Mouse (Mus musculus): ENCODE measurements at regions not wholly inside any gene's neighbourhood (a gene's known extent, or its start where the extent isn't known, plus 50 kb on each side); places are given as distances from the start of the nearest gene placed in this dataset.

DNA sequence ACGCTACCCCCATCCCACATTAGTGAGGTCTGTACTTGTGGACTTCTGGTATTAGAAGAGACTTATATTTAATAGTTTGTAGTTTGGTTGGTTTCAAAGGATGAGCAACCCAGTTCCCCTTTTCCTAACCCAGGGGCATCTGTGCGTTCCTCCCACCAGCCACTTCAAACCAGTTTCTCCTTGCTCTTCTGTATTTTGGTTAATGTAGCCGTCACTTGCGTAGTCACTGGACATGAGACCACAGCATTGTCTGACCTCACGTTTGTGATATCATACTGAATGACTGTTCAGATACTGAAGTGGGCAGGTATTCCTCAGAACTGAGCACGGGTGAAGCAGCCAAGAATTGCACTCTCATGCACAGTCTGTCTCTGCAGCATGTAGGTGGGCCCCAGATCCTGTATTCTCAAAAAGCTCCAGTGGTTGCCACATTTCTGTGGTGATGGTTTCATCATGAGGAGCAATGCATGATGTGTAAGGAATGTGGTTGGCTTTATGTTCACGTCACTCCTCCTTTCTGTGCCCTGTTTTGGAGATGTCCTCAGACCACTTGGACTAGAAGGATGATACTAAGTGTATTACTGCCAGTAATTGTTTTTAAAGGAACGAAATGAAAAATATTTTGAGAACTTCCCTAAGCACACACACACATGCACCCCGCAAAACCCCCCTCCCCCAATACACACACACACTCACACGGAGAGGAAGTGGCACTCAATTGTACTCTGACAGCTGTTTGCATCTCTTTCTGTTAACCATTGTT, 335.2 kb upstream of the Satb1 start:
- WGBS: 67% methylated on average over 10 of the region's 10 CpGs
- H3K4me3 ChIP-seq (ENCODE audit: low read length): no peak overlapping the region
- ATAC-seq (ENCODE audit: low read depth): no peak
- H3K4me2 ChIP-seq (ENCODE audit: low read depth, low read length): no peak overlapping the region
- no peak overlapping the region for H3K9ac ChIP-seq (ENCODE audit: low read length)
- H3K4me1 ChIP-seq (replicated peaks; ENCODE audit: control insufficient read depth, insufficient read depth, low read length): no peaks in the 10 kb centered on the region
- H3K27me3 ChIP-seq (ENCODE audit: control insufficient read depth, insufficient read depth, low read depth, low read length): no peaks in the 10 kb centered on the region
- H3K9me3 ChIP-seq (ENCODE audit: control insufficient read depth, low read length): no peaks in the 10 kb centered on the region
- no peak overlapping the region for H3K27ac ChIP-seq (ENCODE audit: low read length)
- no peaks in the 10 kb centered on the region for H3K36me3 ChIP-seq (ENCODE audit: control insufficient read depth, insufficient read depth, low read length)

DNA sequence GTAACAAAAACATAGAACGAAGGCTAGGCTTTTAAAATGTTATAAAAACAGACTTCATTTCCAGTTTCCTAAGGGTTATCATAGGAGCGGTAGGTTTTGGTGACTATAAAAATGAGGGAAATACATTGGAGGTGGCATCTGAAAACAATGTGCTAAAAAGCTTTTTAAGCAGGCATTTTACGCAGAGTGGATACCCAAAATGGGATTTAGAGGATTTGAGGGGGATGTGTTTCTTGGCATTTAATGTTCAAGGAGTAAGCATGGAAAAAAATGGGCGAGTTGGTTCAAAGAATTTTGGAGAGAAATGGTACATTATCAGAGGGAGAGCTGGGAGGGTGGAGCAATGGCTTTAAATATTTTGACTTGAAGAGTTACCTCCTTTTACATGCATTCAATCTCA, 334.6 kb upstream of the Satb1 start:
- WGBS: 76% methylated on average over 4 of the region's 4 CpGs
- Histone ChIP-seq H3K4me1 (replicated peaks; ENCODE audit: control insufficient read depth, insufficient read depth, low read length) (no peaks in the 10 kb centered on the region), H3K4me3 (ENCODE audit: low read length) (no peak overlapping the region), H3K27me3 (ENCODE audit: control insufficient read depth, insufficient read depth, low read depth, low read length) (no peaks in the 10 kb centered on the region), H3K36me3 (ENCODE audit: control insufficient read depth, insufficient read depth, low read length) (no peaks in the 10 kb centered on the region), H3K27ac (ENCODE audit: low read length) (no peak overlapping the region), H3K9ac (ENCODE audit: low read length) (no peak overlapping the region), H3K4me2 (ENCODE audit: low read depth, low read length) (no peak overlapping the region), H3K9me3 (ENCODE audit: control insufficient read depth, low read length) (no peaks in the 10 kb centered on the region)
- ATAC-seq (ENCODE audit: low read depth): no peak

DNA sequence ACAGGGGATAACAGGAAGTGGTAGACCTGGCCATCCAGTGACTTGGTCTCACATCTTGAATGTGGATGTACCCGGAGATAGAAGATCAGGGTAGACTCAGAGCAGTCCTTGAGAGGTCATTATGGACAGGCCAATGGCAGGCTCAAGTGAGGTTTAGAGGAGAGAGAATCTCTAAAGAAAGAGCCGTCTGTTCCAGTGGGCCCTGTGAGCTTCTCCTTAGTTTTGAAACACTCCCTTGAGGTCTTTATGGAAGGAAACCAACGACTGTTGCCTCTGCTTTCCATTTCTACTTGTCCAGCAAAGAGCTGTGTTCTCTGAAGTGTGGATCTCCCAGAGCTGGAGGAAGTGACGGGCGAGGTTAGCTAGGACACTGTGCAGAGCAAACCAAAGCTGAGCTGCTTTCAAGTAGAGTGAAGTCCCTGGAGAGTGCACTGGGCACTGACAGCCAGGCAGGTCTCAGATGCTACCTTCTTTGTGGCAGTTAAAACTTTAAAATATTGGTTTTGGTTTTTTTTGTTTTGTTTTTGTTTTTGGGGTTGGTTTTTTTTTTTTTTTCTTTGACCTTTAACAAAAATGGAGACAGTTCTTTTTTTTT, 332.9 kb upstream of the Satb1 start:
- Histone ChIP-seq H3K4me1 (replicated peaks; ENCODE audit: control insufficient read depth, insufficient read depth, low read length) (no peaks in the 10 kb centered on the region), H3K9ac (ENCODE audit: low read length) (no peak overlapping the region), H3K9me3 (ENCODE audit: control insufficient read depth, low read length) (no peaks in the 10 kb centered on the region), H3K36me3 (ENCODE audit: control insufficient read depth, insufficient read depth, low read length) (no peaks in the 10 kb centered on the region), H3K27me3 (ENCODE audit: control insufficient read depth, insufficient read depth, low read depth, low read length) (no peaks in the 10 kb centered on the region), H3K27ac (ENCODE audit: low read length) (no peak overlapping the region), H3K4me2 (ENCODE audit: low read depth, low read length) (no peak overlapping the region), H3K4me3 (ENCODE audit: low read length) (no peak overlapping the region)
- ATAC-seq (ENCODE audit: low read depth): no peak
- 72% methylated on average over 5 of the region's 5 CpGs for WGBS

- no peaks in the 10 kb centered on the region for H3K9me3 ChIP-seq (ENCODE audit: control insufficient read depth, low read length)
- no peak overlapping the region for H3K27ac ChIP-seq (ENCODE audit: low read length)
- H3K27me3 ChIP-seq (ENCODE audit: control insufficient read depth, insufficient read depth, low read depth, low read length): no peaks in the 10 kb centered on the region
- H3K9ac ChIP-seq (ENCODE audit: low read length): no peak overlapping the region
- WGBS: 70% methylated on average over 10 of the region's 10 CpGs
- no peak for ATAC-seq (ENCODE audit: low read depth)
- no peaks in the 10 kb centered on the region for H3K36me3 ChIP-seq (ENCODE audit: control insufficient read depth, insufficient read depth, low read length)
- no peaks in the 10 kb centered on the region for H3K4me1 ChIP-seq (replicated peaks; ENCODE audit: control insufficient read depth, insufficient read depth, low read length)
- no peak overlapping the region for H3K4me3 ChIP-seq (ENCODE audit: low read length)
- H3K4me2 ChIP-seq (ENCODE audit: low read depth, low read length): no peak overlapping the region
Observed at GRCm38 (mm10) chr17:52162559-52163397, 329.7 kb upstream of the Satb1 start.

DNA sequence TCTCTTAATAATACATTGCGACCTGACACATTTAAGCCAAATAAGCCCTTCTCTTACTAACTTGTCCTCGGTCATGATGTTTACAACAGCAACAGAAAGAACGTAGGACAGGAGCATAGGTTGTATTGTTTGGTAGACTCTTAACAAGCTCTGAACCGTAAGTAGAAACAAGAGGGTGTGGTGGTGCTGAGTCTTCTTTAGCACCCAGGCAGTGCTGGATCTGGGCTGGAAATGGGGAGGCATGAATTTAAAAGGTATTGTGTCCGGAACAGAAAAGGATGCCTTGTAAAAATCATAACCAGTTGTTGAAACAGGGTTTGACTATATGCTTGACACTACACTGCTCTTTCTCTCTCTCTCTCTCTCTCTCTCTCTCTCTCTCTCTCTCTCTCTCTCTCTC, 317.4 kb upstream of the Satb1 start:
- 87% methylated on average over 5 of the region's 5 CpGs for WGBS
- H3K9me3 ChIP-seq (ENCODE audit: control insufficient read depth, low read length): no peaks in the 10 kb centered on the region
- no peak overlapping the region for H3K27ac ChIP-seq (ENCODE audit: low read length)
- H3K27me3 ChIP-seq (ENCODE audit: control insufficient read depth, insufficient read depth, low read depth, low read length): no peaks in the 10 kb centered on the region
- H3K4me2 ChIP-seq (ENCODE audit: low read depth, low read length): no peak overlapping the region
- H3K4me3 ChIP-seq (ENCODE audit: low read length): no peak overlapping the region
- no peak for ATAC-seq (ENCODE audit: low read depth)
- H3K4me1 ChIP-seq (replicated peaks; ENCODE audit: control insufficient read depth, insufficient read depth, low read length): no peaks in the 10 kb centered on the region
- H3K36me3 ChIP-seq (ENCODE audit: control insufficient read depth, insufficient read depth, low read length): no peaks in the 10 kb centered on the region
- no peak overlapping the region for H3K9ac ChIP-seq (ENCODE audit: low read length)

DNA sequence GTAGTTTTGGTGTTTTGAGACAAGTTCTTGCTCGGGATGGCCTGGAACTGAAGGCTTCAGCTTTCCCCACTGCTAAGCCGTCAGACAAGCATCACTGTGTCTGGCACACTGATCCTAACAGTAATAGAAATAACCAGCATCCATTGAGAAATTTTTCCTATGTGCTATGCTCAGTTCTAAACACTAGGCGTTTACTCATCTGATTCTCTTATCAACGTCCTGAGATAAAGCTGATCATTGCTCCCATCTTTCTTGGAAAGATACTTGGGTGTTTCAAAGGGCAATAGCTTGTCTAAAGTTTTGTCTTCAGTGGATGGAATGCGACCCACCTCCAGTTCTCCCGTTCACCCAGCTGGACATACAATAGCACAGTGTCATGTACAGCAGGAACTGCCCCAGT, 316.7 kb upstream of the Satb1 start:
- Histone ChIP-seq H3K27me3 (ENCODE audit: control insufficient read depth, insufficient read depth, low read depth, low read length) (no peaks in the 10 kb centered on the region), H3K27ac (ENCODE audit: low read length) (no peak overlapping the region), H3K9me3 (ENCODE audit: control insufficient read depth, low read length) (no peaks in the 10 kb centered on the region), H3K36me3 (ENCODE audit: control insufficient read depth, insufficient read depth, low read length) (no peaks in the 10 kb centered on the region), H3K4me3 (ENCODE audit: low read length) (no peak overlapping the region), H3K4me2 (ENCODE audit: low read depth, low read length) (no peak overlapping the region), H3K9ac (ENCODE audit: low read length) (no peak overlapping the region), H3K4me1 (replicated peaks; ENCODE audit: control insufficient read depth, insufficient read depth, low read length) (no peaks in the 10 kb centered on the region)
- 67% methylated on average over 6 of the region's 6 CpGs for WGBS
- no peak for ATAC-seq (ENCODE audit: low read depth)

DNA sequence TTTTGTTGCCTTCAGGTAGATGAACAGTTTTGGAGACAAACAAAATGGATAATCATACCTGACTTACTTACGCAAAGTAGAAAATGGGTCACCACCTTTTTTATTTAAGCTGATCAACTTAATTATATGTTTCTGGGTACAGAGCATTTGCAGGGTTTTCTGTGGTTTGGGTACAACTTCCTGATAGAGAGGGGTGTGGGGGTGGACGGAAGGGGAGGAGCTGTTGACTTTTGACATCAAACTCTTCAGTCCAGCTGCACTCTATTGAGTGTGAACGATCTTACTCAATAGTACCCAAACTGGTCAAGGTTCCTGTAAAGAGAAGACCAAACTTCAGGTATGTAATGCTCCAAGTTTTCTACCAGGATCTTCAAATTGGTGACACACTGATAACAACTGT, 316.0 kb upstream of the Satb1 start:
- Histone ChIP-seq H3K4me2 (ENCODE audit: low read depth, low read length) (no peak overlapping the region), H3K9ac (ENCODE audit: low read length) (no peak overlapping the region)
- ATAC-seq (ENCODE audit: low read depth): no peak

DNA sequence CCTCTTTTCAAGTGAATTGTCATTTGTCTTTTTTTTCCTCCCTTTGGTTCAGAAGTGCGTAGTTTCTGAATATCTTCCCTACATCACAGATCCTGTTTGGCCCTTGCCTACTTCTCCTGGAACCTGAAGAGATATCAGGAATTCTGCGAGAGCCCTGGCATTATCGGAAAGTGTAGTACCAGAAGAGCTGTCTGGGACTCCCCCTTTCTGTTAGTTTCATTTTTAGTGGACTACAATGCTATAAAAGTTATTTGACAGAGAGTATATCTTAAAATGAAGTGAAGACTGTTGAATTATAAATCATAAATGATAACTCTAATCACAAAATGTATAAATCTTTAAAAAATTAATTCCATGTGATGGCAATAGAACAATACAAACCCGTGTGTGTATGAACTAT, 270.8 kb upstream of the Satb1 start:
- WGBS: 84% methylated on average over 4 of the region's 4 CpGs
- H3K4me3 ChIP-seq (ENCODE audit: low read length): no peak overlapping the region
- H3K4me1 ChIP-seq (replicated peaks; ENCODE audit: control insufficient read depth, insufficient read depth, low read length): no peaks in the 10 kb centered on the region
- no peaks in the 10 kb centered on the region for H3K27me3 ChIP-seq (ENCODE audit: control insufficient read depth, insufficient read depth, low read depth, low read length)
- no peak overlapping the region for H3K27ac ChIP-seq (ENCODE audit: low read length)
- H3K4me2 ChIP-seq (ENCODE audit: low read depth, low read length): no peak overlapping the region
- H3K9me3 ChIP-seq (ENCODE audit: control insufficient read depth, low read length): no peaks in the 10 kb centered on the region
- no peaks in the 10 kb centered on the region for H3K36me3 ChIP-seq (ENCODE audit: control insufficient read depth, insufficient read depth, low read length)
- no peak overlapping the region for H3K9ac ChIP-seq (ENCODE audit: low read length)
- ATAC-seq (ENCODE audit: low read depth): no peak

More for the DNA sequence above, 316.0 kb upstream of the Satb1 start:
- WGBS: 71% methylated on average over 3 of the region's 3 CpGs
- Histone ChIP-seq H3K4me3 (ENCODE audit: low read length) (no peak overlapping the region), H3K4me1 (replicated peaks; ENCODE audit: control insufficient read depth, insufficient read depth, low read length) (no peaks in the 10 kb centered on the region), H3K9me3 (ENCODE audit: control insufficient read depth, low read length) (no peaks in the 10 kb centered on the region), H3K27ac (ENCODE audit: low read length) (no peak overlapping the region), H3K36me3 (ENCODE audit: control insufficient read depth, insufficient read depth, low read length) (no peaks in the 10 kb centered on the region), H3K27me3 (ENCODE audit: control insufficient read depth, insufficient read depth, low read depth, low read length) (no peaks in the 10 kb centered on the region)

DNA sequence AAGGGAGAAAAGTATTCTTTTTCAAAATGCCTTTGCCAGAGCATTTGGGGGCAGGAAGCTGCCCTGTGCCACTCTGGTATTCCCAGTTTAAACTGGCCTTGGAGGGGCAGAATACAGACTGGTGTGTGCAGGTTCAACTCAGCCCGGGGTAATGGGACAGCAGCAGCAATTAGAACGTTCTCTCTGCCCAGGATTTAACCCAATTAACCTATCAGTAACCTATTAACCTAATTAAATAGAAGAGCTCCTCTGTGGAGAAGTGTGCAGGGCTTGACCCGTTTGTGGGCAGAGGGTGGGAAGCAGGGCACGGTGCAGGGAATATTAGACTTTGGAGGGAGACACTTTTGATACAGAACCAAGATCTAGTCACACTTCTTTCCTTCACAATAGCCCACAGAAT, 252.7 kb upstream of the Satb1 start:
- no peak overlapping the region for H3K9ac ChIP-seq (ENCODE audit: low read length)
- H3K4me2 ChIP-seq (ENCODE audit: low read depth, low read length): no peak overlapping the region
- H3K4me3 ChIP-seq (ENCODE audit: low read length): no peak overlapping the region
- no peak for ATAC-seq (ENCODE audit: low read depth)
- H3K9me3 ChIP-seq (ENCODE audit: control insufficient read depth, low read length): peaks cover 3% of the 10 kb centered on the region; the same call in 1 of the 2 replicates
- 49% methylated on average over 4 of the region's 4 CpGs for WGBS
- no peaks in the 10 kb centered on the region for H3K36me3 ChIP-seq (ENCODE audit: control insufficient read depth, insufficient read depth, low read length)
- H3K27me3 ChIP-seq (ENCODE audit: control insufficient read depth, insufficient read depth, low read depth, low read length): no peaks in the 10 kb centered on the region
- no peak overlapping the region for H3K27ac ChIP-seq (ENCODE audit: low read length)
- H3K4me1 ChIP-seq (replicated peaks; ENCODE audit: control insufficient read depth, insufficient read depth, low read length): no peaks in the 10 kb centered on the region

Data from lung, embryonic 16.5 days (tissue).